Mouse (Mus musculus) liver, embryonic 13.5 days (tissue): ENCODE measurements around the gene B4galt5. TPM values are rescaled to one million over a fixed set of nuclear protein-coding genes. Genes with fewer than 3 reads are reported as not detected.

Experiments
- ATAC-seq: fragments of 200-750 bp; cut with Nextera tagmentation; 2 replicates; pipeline ENCODE4 v1.8.0; 2017; ENCODE audit warnings: low read depth, mild to moderate bottlenecking, moderate number of reproducible peaks, moderate library complexity
- DNase-seq: peaks from one replicate; pipeline ENCODE4 v3.0.0; 2022
- H3K27ac ChIP-seq: fragments of 300-500 bp; sonication (generic); 2 replicates; pipeline ENCODE4 v1.5.1; 2015; ENCODE audit warnings: moderate library complexity, mild to moderate bottlenecking, inconsistent platforms
- H3K27me3 ChIP-seq: fragments of 300-500 bp; sonication (generic); 2 replicates; pipeline ENCODE4 v1.6.1; 2015; ENCODE audit warnings: mild to moderate bottlenecking, inconsistent platforms
- H3K36me3 ChIP-seq: fragments of 300-500 bp; sonication (generic); 2 replicates; pipeline ENCODE4 v1.6.1; 2015; ENCODE audit warnings: mild to moderate bottlenecking, inconsistent platforms
- H3K4me1 ChIP-seq: fragments of 300-500 bp; sonication (generic); replicated peaks from 2 replicates; pipeline ENCODE4 v1.6.1; 2015; ENCODE audit warnings: inconsistent platforms
- H3K4me2 ChIP-seq: fragments of 300-500 bp; sonication (generic); 2 replicates; pipeline ENCODE4 v1.6.1; 2015; ENCODE audit warnings: inconsistent platforms, mild to moderate bottlenecking, moderate library complexity
- H3K4me3 ChIP-seq: fragments of 300-500 bp; sonication (generic); replicated peaks from 2 replicates; pipeline ENCODE4 v1.5.1; 2015; ENCODE audit warnings: mild to moderate bottlenecking, inconsistent platforms
- H3K9ac ChIP-seq: fragments of 300-500 bp; sonication (generic); 2 replicates; pipeline ENCODE4 v1.6.1; 2015; ENCODE audit warnings: mild to moderate bottlenecking, inconsistent platforms
- H3K9me3 ChIP-seq: fragments of 300-500 bp; sonication (generic); replicated peaks from 2 replicates; pipeline ENCODE4 v1.6.1; 2016; ENCODE audit warnings: inconsistent platforms
- WGBS: fragments of 180-500 bp; shearing (Covaris S2); methylation state at CpG from one replicate; pipeline ENCODE4 v1.1.7; 2015; ENCODE audit not compliant: insufficient replicate concordance; 5-methylcytosine and 5-hydroxymethylcytosine counted together
- polyA plus RNA-seq: library from polyadenylated mRNA; unstranded; fragments of >200 nt; fragmentation: Nextera tagmentation; extraction: Ambion mirVana; gene quantifications from 2 replicates; pipeline ENCODE4 v1.2.1, GENCODE M21; 2015

B4galt5 gene
- polyA plus RNA-seq, 1 experiment from 2014 or later: 3.2 TPM

DNA sequence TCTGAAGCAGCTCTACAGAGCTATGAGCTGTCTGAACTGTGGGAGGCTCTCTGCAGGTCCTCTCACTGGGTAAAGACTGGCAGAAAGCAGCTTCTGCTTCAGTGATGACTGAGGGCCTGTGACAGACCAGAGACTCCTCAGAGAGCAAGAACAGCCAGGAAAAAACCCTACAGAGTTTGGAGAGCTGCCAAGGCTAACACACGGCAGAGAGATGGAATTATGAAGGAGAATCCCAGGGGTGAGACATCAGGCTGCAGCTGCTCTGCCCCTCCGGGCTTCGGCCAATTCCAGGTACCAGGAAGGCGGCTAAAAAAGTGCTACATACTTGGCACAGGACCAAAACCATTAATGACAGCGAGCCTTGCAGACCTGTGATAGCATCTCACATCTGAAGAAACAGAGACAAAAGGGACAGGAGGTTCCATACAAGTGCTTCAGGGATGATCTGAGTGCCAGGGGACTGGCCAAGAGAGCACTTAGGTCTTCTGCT lies 17.5 kb downstream of the B4galt5 start:
- no peak overlapping the region for H3K4me3 ChIP-seq
- no peak for DNase-seq
- no peak for ATAC-seq

GRCm38 (mm10) chr2:167330581-167330980 lies 18.4 kb downstream of the B4galt5 start:
- Histone ChIP-seq H3K4me1 (peaks cover 44% of the 10 kb centered on the region), H3K36me3 (no peaks in the 10 kb centered on the region), H3K27me3 (no peaks in the 10 kb centered on the region), H3K27ac (no peak overlapping the region), H3K9me3 (no peaks in the 10 kb centered on the region), H3K4me2 (no peak overlapping the region), H3K9ac (no peak overlapping the region), H3K4me3 (no peak overlapping the region)
- WGBS: 79% methylated on average over 5 of the region's 5 CpGs
- no peak for ATAC-seq
- no peak for DNase-seq

More for the DNA sequence above, 17.5 kb downstream of the B4galt5 start:
- no peak overlapping the region for H3K27ac ChIP-seq
- H3K4me1 ChIP-seq: peaks cover 53% of the 10 kb centered on the region
- no peaks in the 10 kb centered on the region for H3K9me3 ChIP-seq
- H3K4me2 ChIP-seq: no peak overlapping the region
- no peaks in the 10 kb centered on the region for H3K36me3 ChIP-seq
- WGBS: 66% methylated on average over 5 of the region's 5 CpGs
- H3K27me3 ChIP-seq: no peaks in the 10 kb centered on the region
- H3K9ac ChIP-seq: no peak overlapping the region

DNA sequence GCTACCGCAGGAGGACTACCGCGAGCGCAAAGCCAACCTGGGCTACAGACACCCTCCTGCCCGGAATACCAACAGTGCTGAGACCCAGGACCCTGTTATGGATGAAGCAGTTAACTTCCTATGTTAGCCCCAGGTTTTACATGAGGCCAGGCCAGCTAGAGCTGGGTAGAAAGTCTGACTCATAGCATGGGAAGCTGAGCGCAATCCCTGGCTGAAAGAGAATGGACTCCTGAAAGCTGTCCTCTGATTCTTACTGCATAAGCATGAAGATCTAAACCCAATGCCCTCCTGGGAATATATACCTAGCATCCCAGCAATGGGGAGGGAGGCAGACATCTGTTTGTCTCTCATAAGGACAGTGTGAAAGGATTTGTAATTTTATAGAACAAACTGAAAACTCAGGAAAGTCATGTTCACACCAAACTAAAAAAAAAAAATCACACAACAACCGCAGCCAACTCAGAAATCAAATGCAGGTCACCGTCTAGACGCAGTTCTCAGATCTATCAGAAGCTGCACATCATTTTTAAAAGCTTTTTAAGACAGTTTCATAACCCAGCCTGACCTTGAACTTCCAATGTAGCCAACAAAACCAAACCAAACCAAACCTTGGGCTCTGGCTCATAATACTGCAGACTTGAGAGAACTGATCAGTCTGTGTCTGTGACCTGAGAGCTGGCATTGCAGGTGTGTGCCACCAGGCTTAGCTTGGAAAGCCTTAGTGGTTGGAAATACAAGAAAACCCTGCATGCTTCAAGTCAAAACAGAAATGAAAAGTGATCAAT lies 19.3 kb downstream of the B4galt5 start:
- Histone ChIP-seq H3K4me2 (no peak overlapping the region), H3K36me3 (no peaks in the 10 kb centered on the region), H3K27me3 (no peaks in the 10 kb centered on the region), H3K27ac (no peak overlapping the region), H3K9me3 (no peaks in the 10 kb centered on the region), H3K4me1 (peaks cover 41% of the 10 kb centered on the region), H3K9ac (no peak overlapping the region), H3K4me3 (no peak overlapping the region)
- DNase-seq (no peak), ATAC-seq (no peak)
- 85% methylated on average over 9 of the region's 9 CpGs for WGBS

DNA sequence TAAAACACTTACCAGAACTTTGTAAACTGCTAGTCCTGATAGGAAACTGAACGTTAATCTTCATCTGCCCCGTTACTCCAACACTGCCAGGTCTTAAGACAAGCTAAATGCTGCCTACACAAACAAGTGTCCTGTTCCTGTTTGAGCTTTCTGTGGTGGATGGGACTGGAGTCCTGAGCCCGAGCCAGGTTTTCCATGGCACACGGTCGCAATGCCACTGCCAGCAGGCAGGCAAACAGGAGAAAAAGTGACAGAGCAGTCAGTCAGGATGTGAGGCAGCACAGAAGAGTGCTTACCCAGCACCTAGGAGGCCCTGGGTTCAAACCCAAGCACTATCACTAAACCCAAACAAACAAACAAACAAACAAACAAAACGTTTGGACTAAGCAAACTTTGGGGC lies 20.6 kb downstream of the B4galt5 start:
- DNase-seq: no peak
- Histone ChIP-seq H3K4me1 (peaks cover 33% of the 10 kb centered on the region), H3K9me3 (no peaks in the 10 kb centered on the region), H3K4me2 (no peak overlapping the region), H3K4me3 (no peak overlapping the region), H3K27me3 (no peaks in the 10 kb centered on the region), H3K27ac (no peak overlapping the region), H3K36me3 (no peaks in the 10 kb centered on the region), H3K9ac (no peak overlapping the region)
- WGBS: 56% methylated on average over 6 of the region's 6 CpGs
- ATAC-seq: no peak

DNA sequence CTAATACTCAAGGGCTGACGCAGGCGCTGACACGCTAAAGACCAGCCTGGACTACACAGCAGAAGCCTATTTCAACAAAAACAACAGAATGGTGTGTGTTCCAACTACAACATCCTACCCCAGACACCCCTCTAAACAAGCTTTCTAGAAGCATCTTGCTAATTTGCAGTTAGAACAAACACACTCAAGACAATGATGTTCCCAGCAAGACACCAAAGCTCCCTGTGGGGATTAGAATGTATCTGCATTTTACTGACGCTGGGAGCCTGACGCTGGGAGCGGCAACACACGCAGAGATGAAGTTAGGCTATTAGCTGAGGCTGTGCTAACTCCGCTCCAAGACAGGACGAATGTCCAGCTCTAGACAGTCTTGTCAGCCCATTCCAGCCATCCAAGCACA lies 22.4 kb downstream of the B4galt5 start:
- Histone ChIP-seq H3K9ac (no peak overlapping the region), H3K36me3 (no peaks in the 10 kb centered on the region), H3K4me1 (peaks cover 18% of the 10 kb centered on the region), H3K27me3 (no peaks in the 10 kb centered on the region), H3K27ac (no peak overlapping the region), H3K9me3 (no peaks in the 10 kb centered on the region), H3K4me3 (no peak overlapping the region), H3K4me2 (no peak overlapping the region)
- DNase-seq: no peak
- 80% methylated on average over 9 of the region's 9 CpGs for WGBS
- no peak for ATAC-seq

DNA sequence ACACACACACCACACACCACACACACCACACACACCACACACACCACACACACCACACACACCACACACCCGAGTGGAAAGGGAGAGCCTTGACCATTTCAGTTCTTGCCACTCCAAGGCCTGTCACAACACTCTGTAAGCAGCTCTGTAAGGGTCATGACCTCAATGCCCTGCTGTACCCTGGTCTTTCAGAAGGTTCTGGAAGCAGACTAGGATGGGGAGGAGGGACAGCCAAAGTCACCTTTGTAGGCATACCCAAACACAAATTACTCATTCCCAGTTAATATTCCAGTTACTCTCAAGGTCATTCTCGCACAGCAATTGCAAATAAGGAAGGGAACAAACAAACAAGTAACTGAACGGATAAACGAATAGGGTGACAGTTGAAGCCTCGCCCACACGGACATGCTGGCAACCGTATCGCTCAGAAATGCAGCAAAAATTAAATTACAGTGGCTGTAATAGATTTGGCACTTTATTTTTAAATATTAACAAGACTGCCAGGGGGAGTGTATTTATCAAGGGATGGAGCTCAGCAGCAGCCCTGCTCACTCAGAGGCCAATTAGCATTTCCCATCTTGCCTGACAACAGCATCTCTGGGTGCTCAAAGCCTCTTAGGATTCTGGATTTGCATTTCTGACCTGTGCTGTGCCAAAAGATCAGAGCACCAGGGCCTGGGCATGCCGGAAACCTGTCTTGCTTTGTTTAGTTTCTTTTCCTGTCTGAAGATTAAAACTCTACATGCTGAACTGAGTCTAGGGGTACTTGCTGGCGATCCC lies 24.6 kb downstream of the B4galt5 start:
- H3K4me2 ChIP-seq: no peak overlapping the region
- no peak overlapping the region for H3K4me3 ChIP-seq
- H3K4me1 ChIP-seq: peaks cover 13% of the 10 kb centered on the region
- 70% methylated on average over 10 of the region's 10 CpGs for WGBS
- no peak for ATAC-seq
- DNase-seq: no peak
- H3K9me3 ChIP-seq: no peaks in the 10 kb centered on the region
- no peak overlapping the region for H3K27ac ChIP-seq
- no peaks in the 10 kb centered on the region for H3K27me3 ChIP-seq
- H3K9ac ChIP-seq: no peak overlapping the region
- H3K36me3 ChIP-seq: no peaks in the 10 kb centered on the region

- Histone ChIP-seq H3K4me2 (no peak overlapping the region), H3K9me3 (no peaks in the 10 kb centered on the region), H3K4me3 (no peak overlapping the region), H3K27ac (no peak overlapping the region), H3K9ac (no peak overlapping the region), H3K36me3 (no peaks in the 10 kb centered on the region), H3K27me3 (no peaks in the 10 kb centered on the region), H3K4me1 (peaks cover 26% of the 10 kb centered on the region)
- WGBS: 76% methylated on average over 3 of the region's 3 CpGs
- DNase-seq (no peak), ATAC-seq (no peak)
Measured at GRCm38 (mm10) chr2:167323116-167323515, 25.9 kb downstream of the B4galt5 start.

GRCm38 (mm10) chr2:167321372-167321771 lies 27.6 kb downstream of the B4galt5 start:
- H3K36me3 ChIP-seq: no peaks in the 10 kb centered on the region
- H3K27me3 ChIP-seq: no peaks in the 10 kb centered on the region
- H3K4me1 ChIP-seq: peaks cover 37% of the 10 kb centered on the region
- 79% methylated on average over 8 of the region's 8 CpGs for WGBS
- no peak overlapping the region for H3K4me3 ChIP-seq
- no peak for ATAC-seq
- no peak for DNase-seq
- H3K27ac ChIP-seq: no peak overlapping the region
- no peak overlapping the region for H3K4me2 ChIP-seq
- no peak overlapping the region for H3K9ac ChIP-seq
- H3K9me3 ChIP-seq: no peaks in the 10 kb centered on the region

- no peak overlapping the region for H3K9ac ChIP-seq
- ATAC-seq: peak; percentile 50
- H3K36me3 ChIP-seq: no peaks in the 10 kb centered on the region
- H3K4me1 ChIP-seq: peaks cover 52% of the 10 kb centered on the region
- no peaks in the 10 kb centered on the region for H3K27me3 ChIP-seq
- no peak overlapping the region; the same call in 1 of the 2 replicates for H3K4me2 ChIP-seq
- no peak overlapping the region for H3K4me3 ChIP-seq
- no peaks in the 10 kb centered on the region for H3K9me3 ChIP-seq
- no peak for DNase-seq
- WGBS: 9% methylated on average over 5 of the region's 5 CpGs
- H3K27ac ChIP-seq: peak overlapping the region; percentile 15
Measured at GRCm38 (mm10) chr2:167318981-167319380, 30.0 kb downstream of the B4galt5 start.

DNA sequence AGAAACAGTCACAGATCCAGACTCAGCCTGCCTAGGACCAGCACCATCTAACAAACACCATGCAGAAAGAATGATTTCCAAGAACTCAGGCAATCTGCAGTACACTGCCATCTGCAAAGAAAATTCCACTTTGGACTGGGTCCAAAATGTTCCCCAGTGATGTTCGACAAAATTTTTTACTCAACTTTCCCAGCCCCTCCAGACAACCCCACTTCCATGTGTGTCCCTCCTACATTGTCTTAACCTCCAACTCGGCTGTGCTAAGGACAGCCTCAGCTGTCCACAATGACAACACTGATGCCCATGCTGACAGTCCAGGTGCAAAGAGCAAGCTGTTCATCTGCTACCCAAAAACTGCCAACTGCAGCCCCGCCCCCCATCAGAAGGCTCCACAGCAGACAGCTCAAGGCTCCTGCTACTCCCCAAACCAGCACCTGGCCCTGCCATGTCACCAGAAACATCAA lies 32.2 kb downstream of the B4galt5 start:
- Histone ChIP-seq H3K27ac (no peak overlapping the region), H3K4me3 (no peak overlapping the region), H3K9me3 (no peaks in the 10 kb centered on the region), H3K4me1 (peaks cover 64% of the 10 kb centered on the region), H3K4me2 (no peak overlapping the region), H3K27me3 (no peaks in the 10 kb centered on the region), H3K9ac (no peak overlapping the region), H3K36me3 (peaks cover under 1% of the 10 kb centered on the region; the same call in 1 of the 2 replicates)
- DNase-seq (no peak), ATAC-seq (no peak)
- WGBS: 62% methylated on average over 3 of the region's 3 CpGs

GRCm38 (mm10) chr2:167314491-167314890 lies 34.5 kb downstream of the B4galt5 start:
- H3K9ac ChIP-seq: no peak overlapping the region
- DNase-seq (no peak), ATAC-seq (no peak)
- no peaks in the 10 kb centered on the region for H3K9me3 ChIP-seq
- no peak overlapping the region for H3K27ac ChIP-seq
- no peak overlapping the region for H3K4me2 ChIP-seq
- peaks cover 6% of the 10 kb centered on the region; the same call in 1 of the 2 replicates for H3K36me3 ChIP-seq
- H3K27me3 ChIP-seq: no peaks in the 10 kb centered on the region
- no peak overlapping the region for H3K4me3 ChIP-seq
- 72% methylated on average over 8 of the region's 8 CpGs for WGBS
- peaks cover 62% of the 10 kb centered on the region for H3K4me1 ChIP-seq
